Mouse (Mus musculus): ENCODE data around the gene Gm11213. TPM values are rescaled to one million over a fixed set of nuclear protein-coding genes. Genes with fewer than 3 reads are reported as not detected.
A peak's percentile ranks its signal among the peaks of the same experiment; 100 is the strongest.

Gm11213 gene
- polyA plus RNA-seq, 1 experiment from 2014 or later: not detected

- no peak overlapping the region for H3K9ac ChIP-seq (replicated peaks; ENCODE audit: low read length)
- DNase-seq (ENCODE audit: low spot score): no peak
- H3K4me3 ChIP-seq (ENCODE audit: low read depth, low read length): no peak overlapping the region
- no peaks in the 10 kb centered on the region; the same call in 1 of the 2 replicates for H3K4me1 ChIP-seq (ENCODE audit: control insufficient read depth, insufficient read depth, low read length)
- H3K27ac ChIP-seq (replicated peaks; ENCODE audit: low read depth, low read length): no peak overlapping the region
- no peak for ATAC-seq (replicated peaks; ENCODE audit: insufficient number of reproducible peaks, low FRiP score, low TSS enrichment, low read depth)
- 79% methylated on average over 14 of the region's 14 CpGs for WGBS
- no peaks in the 10 kb centered on the region; the same call in 1 of the 2 replicates for H3K36me3 ChIP-seq (replicated peaks; ENCODE audit: control insufficient read depth, insufficient read depth, low read depth, low read length)
- no peaks in the 10 kb centered on the region for H3K27me3 ChIP-seq (ENCODE audit: control insufficient read depth, insufficient read depth, low read length)
- no peak overlapping the region for H3K4me2 ChIP-seq (ENCODE audit: low read depth, low read length)
- no peaks in the 10 kb centered on the region; the same call in 1 of the 2 replicates for H3K9me3 ChIP-seq (replicated peaks; ENCODE audit: control insufficient read depth, low read length)
Observed at GRCm38 (mm10) chr4:63579649-63580048, 25.4 kb downstream of the Gm11213 start.

- Histone ChIP-seq H3K4me2 (ENCODE audit: low read depth, low read length) (no peak overlapping the region), H3K27me3 (ENCODE audit: control insufficient read depth, insufficient read depth, low read length) (no peaks in the 10 kb centered on the region), H3K4me3 (ENCODE audit: low read depth, low read length) (no peak overlapping the region), H3K4me1 (ENCODE audit: control insufficient read depth, insufficient read depth, low read length) (peaks cover 4% of the 10 kb centered on the region), H3K27ac (replicated peaks; ENCODE audit: low read depth, low read length) (no peak overlapping the region), H3K9me3 (replicated peaks; ENCODE audit: control insufficient read depth, low read length) (no peaks in the 10 kb centered on the region; the same call in 1 of the 2 replicates), H3K9ac (replicated peaks; ENCODE audit: low read length) (no peak overlapping the region), H3K36me3 (replicated peaks; ENCODE audit: control insufficient read depth, insufficient read depth, low read depth, low read length) (no peaks in the 10 kb centered on the region)
- ATAC-seq (replicated peaks; ENCODE audit: insufficient number of reproducible peaks, low FRiP score, low TSS enrichment, low read depth): no peak
- DNase-seq (ENCODE audit: low spot score): no peak
- WGBS: 92% methylated on average over 5 of the region's 5 CpGs
Observed at GRCm38 (mm10) chr4:63572621-63573020, 32.4 kb downstream of the Gm11213 start.

DNA sequence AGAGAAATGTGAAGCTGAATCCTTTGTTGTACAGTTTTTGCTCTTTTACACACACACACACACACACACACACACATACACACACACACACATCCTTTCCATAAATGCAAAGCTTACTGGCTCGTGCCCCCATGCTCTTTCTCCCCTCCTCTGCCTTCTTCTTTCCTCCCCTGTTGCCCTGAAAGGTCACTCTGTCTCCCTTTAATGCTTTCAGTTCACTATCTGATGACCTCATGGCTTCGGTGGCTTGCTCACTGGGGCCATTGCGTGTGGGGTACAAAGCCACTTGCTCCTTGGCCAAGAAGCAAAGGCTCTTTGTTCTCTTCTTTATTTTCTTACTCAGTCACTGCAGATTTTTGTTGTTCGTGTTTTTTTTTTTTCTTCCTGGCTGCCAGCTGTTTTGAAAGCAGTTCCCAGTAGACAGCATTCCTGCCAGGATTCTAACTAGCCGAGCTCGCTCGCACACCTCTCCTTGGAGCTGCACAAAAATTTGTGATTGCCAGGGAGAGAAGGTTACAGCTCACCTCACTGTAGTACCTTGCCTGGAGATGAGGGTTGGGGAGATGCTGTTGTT lies 34.8 kb downstream of the Gm11213 start:
- H3K36me3 ChIP-seq (replicated peaks; ENCODE audit: control insufficient read depth, insufficient read depth, low read depth, low read length): no peaks in the 10 kb centered on the region
- H3K27me3 ChIP-seq (ENCODE audit: control insufficient read depth, insufficient read depth, low read length): no peaks in the 10 kb centered on the region
- no peak overlapping the region for H3K9ac ChIP-seq (replicated peaks; ENCODE audit: low read length)
- WGBS: 22% methylated on average over 7 of the region's 7 CpGs
- peak overlapping the region; percentile 35; the same call in 1 of the 2 replicates for H3K27ac ChIP-seq (replicated peaks; ENCODE audit: low read depth, low read length)
- H3K9me3 ChIP-seq (replicated peaks; ENCODE audit: control insufficient read depth, low read length): no peaks in the 10 kb centered on the region
- no peak overlapping the region for H3K4me3 ChIP-seq (ENCODE audit: low read depth, low read length)
- H3K4me2 ChIP-seq (ENCODE audit: low read depth, low read length): no peak overlapping the region
- DNase-seq (ENCODE audit: low spot score) (peak; percentile 30), ATAC-seq (replicated peaks; ENCODE audit: insufficient number of reproducible peaks, low FRiP score, low TSS enrichment, low read depth) (no peak)
- peaks cover 4% of the 10 kb centered on the region for H3K4me1 ChIP-seq (ENCODE audit: control insufficient read depth, insufficient read depth, low read length)

- Histone ChIP-seq H3K27me3 (ENCODE audit: control insufficient read depth, insufficient read depth, low read length) (no peaks in the 10 kb centered on the region), H3K9me3 (replicated peaks; ENCODE audit: control insufficient read depth, low read length) (no peaks in the 10 kb centered on the region), H3K4me1 (ENCODE audit: control insufficient read depth, insufficient read depth, low read length) (peaks cover 4% of the 10 kb centered on the region), H3K4me3 (ENCODE audit: low read depth, low read length) (no peak overlapping the region), H3K4me2 (ENCODE audit: low read depth, low read length) (no peak overlapping the region), H3K9ac (replicated peaks; ENCODE audit: low read length) (no peak overlapping the region), H3K27ac (replicated peaks; ENCODE audit: low read depth, low read length) (no peak overlapping the region), H3K36me3 (replicated peaks; ENCODE audit: control insufficient read depth, insufficient read depth, low read depth, low read length) (no peaks in the 10 kb centered on the region)
- DNase-seq (ENCODE audit: low spot score) (no peak), ATAC-seq (replicated peaks; ENCODE audit: insufficient number of reproducible peaks, low FRiP score, low TSS enrichment, low read depth) (no peak)
- WGBS: 83% methylated on average over 8 of the region's 8 CpGs
Observed at GRCm38 (mm10) chr4:63569322-63569721, 35.7 kb downstream of the Gm11213 start.

DNA sequence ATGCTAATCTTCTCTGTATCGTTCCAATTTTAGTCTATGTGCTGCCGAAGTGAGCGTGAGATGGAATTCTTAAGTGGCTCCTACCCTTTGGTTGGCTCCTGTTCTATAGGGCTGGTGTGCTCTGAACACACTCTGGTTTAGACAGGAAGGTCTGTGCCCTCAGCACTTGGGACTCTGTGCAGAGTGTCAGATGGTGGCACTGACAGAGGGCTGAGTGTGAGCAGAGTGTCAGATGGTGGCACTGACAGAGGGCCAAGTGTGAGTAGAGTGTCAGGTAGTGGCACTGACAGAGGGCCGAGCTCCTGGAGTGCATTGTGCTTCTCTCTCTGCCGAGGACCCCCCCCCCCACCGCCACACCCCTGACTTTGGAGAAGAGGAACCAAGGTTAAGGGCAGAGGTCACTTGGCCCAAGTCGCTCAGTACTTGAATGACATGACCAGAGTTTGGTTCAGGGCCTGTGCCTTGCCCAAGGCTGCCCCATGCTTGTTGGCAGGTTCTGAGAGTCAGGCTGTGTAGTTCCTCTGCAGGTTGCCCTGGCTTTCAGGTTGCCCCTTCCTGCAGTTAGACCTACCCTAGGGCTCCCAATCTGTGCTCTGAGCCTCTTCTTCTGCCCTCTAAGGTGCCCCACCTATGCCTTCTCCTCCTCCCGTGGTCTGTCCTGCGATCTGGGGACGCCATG lies 37.2 kb downstream of the Gm11213 start:
- no peak overlapping the region for H3K27ac ChIP-seq (replicated peaks; ENCODE audit: low read depth, low read length)
- no peak for DNase-seq (ENCODE audit: low spot score)
- H3K4me3 ChIP-seq (ENCODE audit: low read depth, low read length): no peak overlapping the region
- H3K9me3 ChIP-seq (replicated peaks; ENCODE audit: control insufficient read depth, low read length): no peaks in the 10 kb centered on the region
- no peaks in the 10 kb centered on the region for H3K27me3 ChIP-seq (ENCODE audit: control insufficient read depth, insufficient read depth, low read length)
- WGBS: 93% methylated on average over 9 of the region's 10 CpGs
- peaks cover 4% of the 10 kb centered on the region for H3K4me1 ChIP-seq (ENCODE audit: control insufficient read depth, insufficient read depth, low read length)
- H3K4me2 ChIP-seq (ENCODE audit: low read depth, low read length): no peak overlapping the region
- no peak overlapping the region for H3K9ac ChIP-seq (replicated peaks; ENCODE audit: low read length)
- no peaks in the 10 kb centered on the region for H3K36me3 ChIP-seq (replicated peaks; ENCODE audit: control insufficient read depth, insufficient read depth, low read depth, low read length)
- no peak for ATAC-seq (replicated peaks; ENCODE audit: insufficient number of reproducible peaks, low FRiP score, low TSS enrichment, low read depth)

GRCm38 (mm10) chr4:63562742-63563141 lies 42.3 kb downstream of the Gm11213 start:
- Histone ChIP-seq H3K4me3 (ENCODE audit: low read depth, low read length) (no peak overlapping the region), H3K36me3 (replicated peaks; ENCODE audit: control insufficient read depth, insufficient read depth, low read depth, low read length) (no peaks in the 10 kb centered on the region), H3K27ac (replicated peaks; ENCODE audit: low read depth, low read length) (no peak overlapping the region), H3K27me3 (ENCODE audit: control insufficient read depth, insufficient read depth, low read length) (no peaks in the 10 kb centered on the region), H3K4me1 (ENCODE audit: control insufficient read depth, insufficient read depth, low read length) (peaks cover 2% of the 10 kb centered on the region; the same call in 1 of the 2 replicates), H3K9me3 (replicated peaks; ENCODE audit: control insufficient read depth, low read length) (no peaks in the 10 kb centered on the region), H3K4me2 (ENCODE audit: low read depth, low read length) (no peak overlapping the region), H3K9ac (replicated peaks; ENCODE audit: low read length) (no peak overlapping the region)
- ATAC-seq (replicated peaks; ENCODE audit: insufficient number of reproducible peaks, low FRiP score, low TSS enrichment, low read depth) (no peak), DNase-seq (ENCODE audit: low spot score) (no peak)
- 89% methylated on average over 4 of the region's 4 CpGs for WGBS

DNA sequence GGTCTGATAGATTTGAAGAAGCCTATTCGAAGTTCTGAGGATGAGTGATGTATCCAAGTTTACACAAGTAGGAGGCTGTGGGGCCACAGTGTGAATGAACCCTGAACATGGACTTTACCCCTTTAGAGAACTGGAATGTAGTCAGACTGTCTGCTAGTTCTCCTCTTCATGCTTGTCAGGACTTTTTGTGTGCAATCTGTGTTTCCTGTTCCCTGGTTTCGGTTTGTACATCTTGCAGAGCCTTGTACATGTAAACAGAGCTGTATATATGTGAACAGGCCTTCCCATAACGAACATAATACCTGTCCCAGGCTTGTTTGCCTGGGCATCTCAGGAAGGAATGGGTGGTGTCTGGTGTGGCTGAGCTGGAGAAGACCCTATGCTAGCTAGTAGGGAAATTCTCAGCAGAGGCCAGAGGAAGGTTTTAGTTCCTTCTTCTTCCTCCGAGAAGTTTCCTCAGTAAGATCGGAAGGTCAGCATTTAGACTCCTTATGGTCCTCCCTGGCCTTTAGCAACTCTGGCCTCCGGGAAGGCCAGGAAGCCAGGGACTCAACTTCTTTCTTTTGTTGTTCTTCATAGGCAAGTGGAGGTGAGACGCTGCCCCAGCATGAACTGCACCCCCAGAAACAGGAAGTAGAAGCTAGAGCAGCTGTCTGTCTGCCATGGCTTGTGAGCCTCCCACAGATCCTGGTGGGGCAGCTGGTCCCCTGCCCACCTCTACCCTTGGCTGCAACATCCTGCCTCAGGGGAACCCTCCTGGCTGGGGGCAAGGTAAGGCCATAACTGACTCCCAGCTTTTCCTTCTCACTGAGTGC lies 43.0 kb downstream of the Gm11213 start:
- DNase-seq (ENCODE audit: low spot score): no peak
- Histone ChIP-seq H3K4me1 (ENCODE audit: control insufficient read depth, insufficient read depth, low read length) (peaks cover 6% of the 10 kb centered on the region; the same call in 1 of the 2 replicates), H3K36me3 (replicated peaks; ENCODE audit: control insufficient read depth, insufficient read depth, low read depth, low read length) (no peaks in the 10 kb centered on the region)

GRCm38 (mm10) chr4:63560079-63560478 lies 45.0 kb downstream of the Gm11213 start:
- ATAC-seq (replicated peaks; ENCODE audit: insufficient number of reproducible peaks, low FRiP score, low TSS enrichment, low read depth) (no peak), DNase-seq (ENCODE audit: low spot score) (no peak)
- Histone ChIP-seq H3K27ac (replicated peaks; ENCODE audit: low read depth, low read length) (no peak overlapping the region), H3K27me3 (ENCODE audit: control insufficient read depth, insufficient read depth, low read length) (no peaks in the 10 kb centered on the region), H3K4me1 (ENCODE audit: control insufficient read depth, insufficient read depth, low read length) (peaks cover 6% of the 10 kb centered on the region; the same call in 1 of the 2 replicates), H3K4me3 (ENCODE audit: low read depth, low read length) (no peak overlapping the region), H3K9ac (replicated peaks; ENCODE audit: low read length) (no peak overlapping the region), H3K4me2 (ENCODE audit: low read depth, low read length) (no peak overlapping the region), H3K36me3 (replicated peaks; ENCODE audit: control insufficient read depth, insufficient read depth, low read depth, low read length) (no peaks in the 10 kb centered on the region), H3K9me3 (replicated peaks; ENCODE audit: control insufficient read depth, low read length) (no peaks in the 10 kb centered on the region)
- 70% methylated on average over 8 of the region's 8 CpGs for WGBS

More for the DNA sequence above, 43.0 kb downstream of the Gm11213 start:
- Histone ChIP-seq H3K9ac (replicated peaks; ENCODE audit: low read length) (no peak overlapping the region), H3K9me3 (replicated peaks; ENCODE audit: control insufficient read depth, low read length) (no peaks in the 10 kb centered on the region), H3K27ac (replicated peaks; ENCODE audit: low read depth, low read length) (no peak overlapping the region), H3K4me2 (ENCODE audit: low read depth, low read length) (no peak overlapping the region), H3K27me3 (ENCODE audit: control insufficient read depth, insufficient read depth, low read length) (no peaks in the 10 kb centered on the region), H3K4me3 (ENCODE audit: low read depth, low read length) (no peak overlapping the region)
- WGBS: 77% methylated on average over 7 of the region's 7 CpGs
- no peak for ATAC-seq (replicated peaks; ENCODE audit: insufficient number of reproducible peaks, low FRiP score, low TSS enrichment, low read depth)
